Mouse (Mus musculus): ENCODE measurements around the gene Cops3. TPM values are rescaled to one million over a fixed set of nuclear protein-coding genes. Genes with fewer than 3 reads are reported as not detected.

The Cops3 gene
- total RNA-seq, 2 experiments from 2014 or later, result 69.4 to 71.9 TPM

GRCm38 (mm10) chr11:59814311-59814710 lies 25.3 kb downstream of the Cops3 start:
- intact Hi-C loops (cut with DNase I), result no loop called here
- DNase-seq (ENCODE audit: low spot score in 2 of 2), result no peak

- no peak for DNase-seq (ENCODE audit: low spot score in 2 of 2)
- intact Hi-C loops (cut with DNase I), result no loop called here
Measured at GRCm38 (mm10) chr11:59813276-59813675, 26.4 kb downstream of the Cops3 start.

GRCm38 (mm10) chr11:59811211-59811610 lies 28.4 kb downstream of the Cops3 start:
- no peak for DNase-seq (ENCODE audit: low spot score in 2 of 2)
- intact Hi-C loops (cut with DNase I), result no loop called here

- intact Hi-C loops (cut with DNase I), result no loop called here
- DNase-seq (ENCODE audit: low spot score in 2 of 2), result no peak
Measured at GRCm38 (mm10) chr11:59810480-59811158, 29.0 kb downstream of the Cops3 start.

GRCm38 (mm10) chr11:59809670-59810474 lies 29.8 kb downstream of the Cops3 start, which contains the start of gene Flcn:
Flcn (minus strand) TSS chr11:59810016.
- DNase-seq (ENCODE audit: low spot score in 2 of 2), result peak; percentile 87 to 89
- intact Hi-C loops (cut with DNase I), result no loop called here

- DNase-seq (ENCODE audit: low spot score in 2 of 2), result peak in 1 of 2 experiments; percentile 23
- intact Hi-C loops (cut with DNase I), result no loop called here
Measured at GRCm38 (mm10) chr11:59809071-59809669, 30.5 kb downstream of the Cops3 start.

- intact Hi-C loops (cut with DNase I), result no loop called here
- DNase-seq (ENCODE audit: low spot score in 2 of 2), result no peak
Measured at GRCm38 (mm10) chr11:59808170-59808960, 31.3 kb downstream of the Cops3 start.

- no peak for DNase-seq (ENCODE audit: low spot score in 2 of 2)
- intact Hi-C loops (cut with DNase I), result no loop called here
Measured at GRCm38 (mm10) chr11:59805656-59806055, 34.0 kb downstream of the Cops3 start.

GRCm38 (mm10) chr11:59805256-59805655 lies 34.4 kb downstream of the Cops3 start:
- no peak for DNase-seq (ENCODE audit: low spot score in 2 of 2)

GRCm38 (mm10) chr11:59804409-59805110 lies 35.1 kb downstream of the Cops3 start:
- no peak for DNase-seq (ENCODE audit: low spot score in 2 of 2)
- intact Hi-C loops (cut with DNase I), result no loop called here

More at GRCm38 (mm10) chr11:59805256-59805655, 34.4 kb downstream of the Cops3 start:
- intact Hi-C loops (cut with DNase I), result no loop called here

- intact Hi-C loops (cut with DNase I), result no loop called here
- no peak for DNase-seq (ENCODE audit: low spot score in 2 of 2)
Measured at GRCm38 (mm10) chr11:59803516-59803915, 36.1 kb downstream of the Cops3 start.

GRCm38 (mm10) chr11:59801881-59802280 lies 37.8 kb downstream of the Cops3 start:
- intact Hi-C loops (cut with DNase I), result no loop called here
- no peak for DNase-seq (ENCODE audit: low spot score in 2 of 2)

- DNase-seq (ENCODE audit: low spot score in 2 of 2), result no peak
- intact Hi-C loops (cut with DNase I), result no loop called here
Measured at GRCm38 (mm10) chr11:59800412-59800811, 39.2 kb downstream of the Cops3 start.

GRCm38 (mm10) chr11:59793390-59793789 lies 46.2 kb downstream of the Cops3 start:
- no peak for DNase-seq (ENCODE audit: low spot score in 2 of 2)
- intact Hi-C loops (cut with DNase I), result no loop called here

- DNase-seq (ENCODE audit: low spot score in 2 of 2), result no peak
- intact Hi-C loops (cut with DNase I), result no loop called here
Measured at GRCm38 (mm10) chr11:59789311-59789710, 50.3 kb downstream of the Cops3 start.

GRCm38 (mm10) chr11:59787199-59787781 lies 52.3 kb downstream of the Cops3 start, which contains the start of gene Pld6:
Pld6 (minus strand) TSS chr11:59787645.
- peak in 1 of 2 experiments; percentile 31 for DNase-seq (ENCODE audit: low spot score in 2 of 2)
- intact Hi-C loops (cut with DNase I), result no loop called here

- DNase-seq (ENCODE audit: low spot score in 2 of 2), result no peak
- intact Hi-C loops (cut with DNase I), result no loop called here
Measured at GRCm38 (mm10) chr11:59786444-59787198, 53.0 kb downstream of the Cops3 start.

- intact Hi-C loops (cut with DNase I), result no loop called here
- DNase-seq (ENCODE audit: low spot score in 2 of 2), result no peak
Measured at GRCm38 (mm10) chr11:59783591-59783990, 56.0 kb downstream of the Cops3 start.
